Mouse (Mus musculus): ENCODE measurements around the gene Zbtb12.

- TF ChIP-seq CTCF (IDR thresholded peaks at IDR 0.05; ENCODE audit: control insufficient read depth, insufficient read depth, insufficient replicate concordance, low read depth, low read length), result no peak
- TF ChIP-seq POLR2A (IDR thresholded peaks at IDR 0.05; ENCODE audit: control insufficient read depth, low read depth, low read length), result no peak
Observed at GRCm38 (mm10) chr17:34924258-34924657, 45.0 kb downstream of the Zbtb12 start.

All from testis, adult 2 months (tissue).